Mouse (Mus musculus) frontal cortex, adult 2 months (tissue): ENCODE data around the gene Gm20403. TPM values are rescaled to one million over a fixed set of nuclear protein-coding genes. Genes with fewer than 3 reads are reported as not detected.
"Not testable (repeated sequence)": the region's sequence is repeated elsewhere in the genome, so short reads cannot be mapped to it uniquely, and the experiment has no call there.

Experiments
- DNase-seq, 2 experiments: peaks; one replicate each; pipeline ENCODE4 v3.0.0; 2022; ENCODE audit warnings: low spot score in 1 of 2; ENCODE audit errors: extremely low spot score in 1 of 2
- polyA plus RNA-seq: library from polyadenylated mRNA; depleted of rRNA; stranded (reverse); fragments of >200 nt; gene quantifications from 2 replicates; pipeline ENCODE4 v1.2.3, GENCODE M21; 2012; rRNA removed

The Gm20403 gene
- not detected in 2 replicates for polyA plus RNA-seq

DNA sequence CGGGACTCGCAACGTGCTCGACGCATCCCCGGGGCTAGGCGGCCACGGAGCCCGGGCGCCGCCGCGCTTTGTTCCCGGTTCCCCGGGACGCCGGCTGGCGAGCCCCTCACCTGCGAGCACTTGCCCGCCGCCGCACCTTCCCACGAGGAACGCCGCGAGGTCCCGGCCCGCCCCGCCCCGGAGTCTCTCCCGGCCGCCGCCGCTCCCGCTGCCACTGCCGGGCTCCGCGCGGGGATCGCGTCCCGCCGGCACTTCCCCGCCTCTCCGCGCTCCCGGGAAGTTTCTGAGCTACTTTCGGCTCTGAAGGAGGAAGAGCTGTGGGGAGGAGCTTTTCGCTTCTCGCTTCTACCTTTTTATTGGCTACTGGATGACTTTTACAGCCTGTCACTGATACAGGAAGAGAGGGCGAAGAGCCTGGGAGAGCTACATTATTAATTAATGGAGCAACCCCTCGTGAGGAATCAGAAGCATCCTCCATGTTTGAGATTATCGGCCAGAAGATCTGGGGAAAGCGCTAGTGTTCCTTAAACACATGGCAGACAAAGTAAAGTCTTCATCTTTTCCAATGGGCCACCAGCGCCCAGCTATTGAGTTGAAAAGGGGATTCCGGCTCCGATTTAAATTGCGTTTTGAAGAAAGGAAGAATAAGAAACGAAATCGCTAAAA lies at the start of gene Gm20403:
TSS of gene Gm20403 (minus strand) at position 478 of the 666 bp plus-strand sequence.
- DNase-seq: peak in 1 of 2 experiments; percentile 58

GRCm38 (mm10) chr12:55027088-55027487 lies 40.8 kb upstream of the Gm20403 start:
- no peak for DNase-seq

GRCm38 (mm10) chr12:55023284-55023683 lies 37.0 kb upstream of the Gm20403 start:
- DNase-seq: no peak

DNA sequence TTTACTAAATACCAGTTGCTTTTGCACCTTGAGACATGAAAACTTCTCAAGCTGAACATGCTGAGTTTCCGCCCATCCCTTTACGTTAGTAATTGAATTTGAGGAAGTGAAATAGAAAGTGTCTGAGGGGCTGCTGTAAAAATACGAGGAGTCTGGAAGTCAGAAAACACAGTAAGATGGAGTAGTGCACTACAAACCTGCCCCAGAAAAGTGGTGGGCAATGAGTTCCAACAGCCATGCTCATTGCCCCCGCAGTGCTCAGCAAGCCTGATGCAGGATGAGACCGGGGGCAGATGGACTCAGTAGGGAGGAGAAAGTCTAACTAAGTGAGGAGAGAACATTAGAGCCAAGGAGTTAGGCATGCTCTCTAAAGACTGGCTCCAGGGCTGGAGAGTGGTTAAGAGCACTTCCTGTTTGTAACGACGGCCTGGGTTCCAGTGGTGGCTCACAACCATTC lies 33.1 kb upstream of the Gm20403 start:
- no peak for DNase-seq

- DNase-seq: no peak
These were observed 30.9 kb upstream of the Gm20403 start for GRCm38 (mm10) chr12:55017119-55017721.

DNA sequence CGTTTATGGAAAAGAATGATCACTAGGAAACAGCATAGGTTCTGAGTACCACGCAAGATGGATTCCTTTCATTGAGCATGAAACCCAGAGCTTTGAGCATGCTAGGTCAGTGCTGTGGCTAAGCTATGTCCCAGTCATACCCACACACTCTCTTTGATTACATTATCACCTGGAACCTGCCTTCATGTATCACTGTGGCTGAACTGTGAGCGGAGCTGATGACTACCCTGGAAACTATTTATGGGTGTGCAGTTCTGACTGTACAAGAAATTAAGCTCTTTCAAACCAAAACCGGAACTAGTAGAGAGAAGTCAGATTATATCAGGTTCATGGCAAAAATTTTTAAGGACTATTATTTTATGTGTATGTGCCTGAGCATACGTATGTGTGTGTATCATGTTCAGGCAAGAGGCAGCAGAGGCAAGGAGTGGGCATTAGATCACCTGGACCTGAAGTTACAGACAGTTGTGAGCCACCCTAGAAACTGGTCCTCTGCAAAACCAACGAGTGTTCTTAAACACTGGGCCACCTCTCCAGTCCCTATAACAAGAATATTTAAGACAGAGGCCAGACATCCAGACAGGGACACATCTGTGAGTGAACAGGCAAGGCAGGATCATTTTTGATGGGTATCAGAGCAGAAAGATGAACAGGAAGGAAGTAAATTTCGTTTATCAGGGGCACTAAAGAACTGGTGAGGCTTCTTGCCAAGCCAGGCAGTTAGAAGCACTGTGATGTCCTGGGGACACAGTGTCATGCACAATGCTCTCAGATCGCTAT lies 30.2 kb upstream of the Gm20403 start:
- no peak for DNase-seq

DNA sequence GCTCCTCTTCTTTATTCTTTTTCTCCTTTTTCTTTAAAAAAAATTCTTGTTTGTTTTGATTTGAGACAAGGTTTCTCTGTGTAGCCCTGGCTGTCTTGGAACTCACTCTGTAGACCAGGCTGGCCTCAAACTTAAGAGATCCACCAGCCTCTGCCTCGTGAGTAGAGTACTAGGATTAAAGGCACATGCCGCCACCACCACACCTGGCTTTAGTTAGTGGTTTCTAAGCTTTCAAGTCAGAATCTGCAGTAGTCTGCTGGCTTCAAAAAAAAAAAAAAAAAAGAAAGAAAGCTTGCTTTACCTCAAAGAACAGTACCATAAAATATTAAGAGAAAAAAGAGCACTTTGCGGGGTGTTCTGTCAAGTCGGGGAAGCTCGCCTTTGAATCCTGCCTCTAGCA lies 29.1 kb upstream of the Gm20403 start:
- DNase-seq: no peak

DNA sequence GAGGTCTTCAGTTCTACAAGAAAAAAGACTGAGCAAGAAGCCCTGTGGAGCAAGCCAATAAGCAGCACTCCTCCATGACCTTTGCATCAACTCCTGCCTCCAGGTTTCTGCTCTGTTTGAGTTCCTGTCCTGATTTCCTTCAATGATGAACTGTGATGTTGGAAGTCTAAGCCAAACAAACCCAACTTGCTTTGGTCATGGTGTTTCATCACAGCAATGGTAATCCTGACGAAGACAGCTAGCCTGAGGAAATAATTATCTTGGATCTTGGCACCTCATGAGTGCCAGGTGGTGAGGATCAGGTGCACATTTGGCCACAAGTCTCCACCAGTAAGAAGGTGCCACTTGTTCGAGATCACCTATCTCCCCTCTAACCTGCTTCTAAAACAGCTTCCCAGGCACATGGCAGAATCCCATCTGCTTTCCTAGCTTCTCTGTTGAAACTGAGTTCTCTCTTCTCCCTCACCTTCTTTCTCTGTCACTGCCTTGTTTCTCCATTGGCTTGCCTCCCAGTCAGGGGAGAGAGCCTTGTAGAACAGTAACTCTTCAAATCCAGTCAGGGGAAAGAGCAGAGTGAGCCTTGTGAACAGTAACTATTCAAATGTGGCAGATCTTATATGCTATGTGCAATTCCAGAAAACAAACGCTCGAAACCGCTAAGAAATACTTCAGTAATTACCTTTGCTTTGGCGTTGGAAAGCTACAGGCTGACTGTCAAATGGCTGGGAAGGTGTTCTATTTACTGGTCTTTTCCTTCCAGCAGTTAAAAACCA lies 27.5 kb upstream of the Gm20403 start, which contains the start of gene Baz1a:
TSS of gene Baz1a (minus strand) at position 723 of the 773 bp plus-strand sequence.
- DNase-seq: no peak

GRCm38 (mm10) chr12:55013031-55013430 lies 26.7 kb upstream of the Gm20403 start:
- DNase-seq: no peak

DNA sequence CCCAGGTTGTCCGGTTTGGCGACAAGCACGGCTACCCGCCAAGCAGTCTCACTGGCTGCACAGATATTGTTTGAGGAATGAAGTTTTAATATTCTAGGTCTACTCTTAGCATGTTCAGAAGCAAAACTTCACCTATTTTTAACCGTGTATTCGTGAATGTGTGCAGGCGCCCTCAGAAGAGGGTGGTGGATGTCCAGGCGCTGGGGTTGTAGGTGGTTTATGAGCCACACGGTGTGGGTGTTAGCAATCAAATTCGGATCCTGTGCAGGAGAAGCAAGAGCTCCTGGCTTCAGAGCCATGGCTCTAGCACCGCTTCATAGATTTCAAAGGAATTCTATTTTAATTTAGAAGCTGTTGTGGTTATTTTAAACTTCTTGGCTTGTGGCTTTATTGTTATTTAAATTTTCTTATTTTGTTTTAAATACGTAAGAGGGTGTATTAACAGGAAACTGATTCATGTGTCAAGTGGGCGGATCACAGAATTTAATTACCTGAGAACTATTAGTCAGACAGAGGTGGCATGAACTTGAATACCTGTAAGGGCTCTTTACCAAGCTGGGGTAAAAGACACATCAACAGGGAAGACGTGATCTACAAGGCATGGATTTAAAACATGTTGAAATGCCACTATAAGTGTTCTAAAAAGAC lies 21.2 kb upstream of the Gm20403 start:
- DNase-seq: peak in 1 of 2 experiments; percentile 53

- no peak for DNase-seq
These were observed 19.7 kb upstream of the Gm20403 start for GRCm38 (mm10) chr12:55006071-55006470.

DNA sequence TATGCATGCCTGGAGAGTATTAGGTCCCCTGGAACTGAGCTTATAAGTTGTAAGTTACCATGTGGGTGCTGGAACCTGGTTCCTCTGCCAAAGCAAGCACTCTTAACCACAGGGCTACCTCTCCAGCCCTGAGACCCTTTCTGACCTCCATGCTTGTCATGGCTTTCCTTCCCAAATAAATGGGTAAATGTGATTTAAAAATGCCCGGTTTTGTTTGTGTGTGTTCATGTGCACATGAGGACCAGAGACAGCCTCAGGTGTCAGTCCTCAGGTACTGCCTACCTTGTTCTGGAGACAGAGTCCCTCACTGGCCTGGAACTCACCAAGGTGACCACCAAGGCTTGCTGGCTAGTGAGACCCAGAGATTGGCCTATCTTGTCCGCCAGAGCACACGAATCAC lies 18.1 kb upstream of the Gm20403 start:
- DNase-seq: no peak

GRCm38 (mm10) chr12:55003843-55004242 lies 17.5 kb upstream of the Gm20403 start:
- DNase-seq: no peak

GRCm38 (mm10) chr12:55002532-55002931 lies 16.2 kb upstream of the Gm20403 start:
- not testable (repeated sequence) for DNase-seq

GRCm38 (mm10) chr12:54999016-54999690 lies 12.8 kb upstream of the Gm20403 start:
- no peak for DNase-seq

DNA sequence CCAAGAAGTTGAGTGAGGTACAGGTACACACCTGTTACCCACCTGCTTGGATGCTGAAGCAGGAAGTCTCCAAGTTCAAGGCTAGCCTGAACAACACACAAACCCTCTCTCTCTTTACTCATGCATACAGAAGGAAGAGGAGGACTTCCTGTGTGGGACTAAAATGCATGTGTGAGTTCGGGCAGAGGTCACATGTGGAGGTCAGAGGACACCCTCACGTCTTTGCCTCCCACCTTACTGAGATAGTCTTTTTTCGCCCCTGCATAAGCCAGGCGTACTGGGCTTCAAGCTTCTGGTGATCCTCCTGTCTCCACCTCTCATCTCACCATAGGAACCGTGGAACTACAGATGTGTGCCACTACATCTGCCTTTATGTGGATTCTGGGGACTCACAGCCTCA lies 12.1 kb upstream of the Gm20403 start:
- no peak for DNase-seq

GRCm38 (mm10) chr12:54996979-54997474 lies 10.7 kb upstream of the Gm20403 start:
- no peak for DNase-seq

GRCm38 (mm10) chr12:54995965-54996364 lies 9.6 kb upstream of the Gm20403 start:
- no peak for DNase-seq

- no peak for DNase-seq
These were observed 8.1 kb upstream of the Gm20403 start for GRCm38 (mm10) chr12:54994418-54994817.

GRCm38 (mm10) chr12:54994068-54994386 lies 7.7 kb upstream of the Gm20403 start:
- DNase-seq: no peak
